Mouse (Mus musculus) testis, adult 2 months (tissue): ENCODE measurements at regions not wholly inside any gene's neighbourhood (a gene's known extent, or its start where the extent isn't known, plus 50 kb on each side); places are given as distances from the start of the nearest gene placed in this dataset.

ENCODE experiments used
- CTCF ChIP-seq: fragments of 200-500 bp; IDR thresholded peaks from 2 replicates; pipeline ENCODE4 v1.5.1; 2012; ENCODE audit warnings: low read depth, mild to moderate bottlenecking, inconsistent platforms, low read length, moderate library complexity; ENCODE audit not compliant: control insufficient read depth, insufficient read depth, insufficient replicate concordance
- POLR2A ChIP-seq: fragments of 200-500 bp; IDR thresholded peaks from 2 replicates; pipeline ENCODE4 v1.6.1; 2012; ENCODE audit warnings: low read depth, mild to moderate bottlenecking, inconsistent platforms, low read length, moderate library complexity; ENCODE audit not compliant: control insufficient read depth

DNA sequence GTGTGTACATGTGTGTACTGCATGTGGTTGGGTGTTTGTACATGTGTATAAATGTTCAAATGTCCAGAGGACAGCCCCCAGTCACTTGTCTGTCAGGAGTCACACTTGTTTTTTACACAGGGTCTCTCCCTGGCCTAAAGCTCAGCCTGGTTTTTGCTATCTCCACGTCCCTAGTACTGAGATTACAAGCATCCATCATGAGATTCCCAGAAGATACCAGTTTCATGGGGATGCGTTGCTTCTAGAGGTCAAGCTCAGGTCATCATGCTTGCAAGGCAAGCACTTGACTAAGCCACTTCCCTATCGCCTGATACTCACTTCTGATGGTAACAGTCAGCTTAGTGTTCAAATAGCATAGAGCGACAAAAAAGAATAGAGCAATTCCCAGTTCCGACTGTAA is 244.1 kb upstream of the Jmjd1c start:
- TF ChIP-seq CTCF (no peak), POLR2A (no peak)
